Mouse (Mus musculus) urinary bladder, postnatal 25 days (tissue): ENCODE results near the gene Rsl1.
"Not testable (repeated sequence)": the region's sequence is repeated elsewhere in the genome, so short reads cannot be mapped to it uniquely, and the experiment has no call there.

ENCODE experiments used
- DNase-seq: peaks from one replicate; pipeline ENCODE4 v3.0.0; 2022; ENCODE audit warnings: low spot score

The Rsl1 gene

DNA sequence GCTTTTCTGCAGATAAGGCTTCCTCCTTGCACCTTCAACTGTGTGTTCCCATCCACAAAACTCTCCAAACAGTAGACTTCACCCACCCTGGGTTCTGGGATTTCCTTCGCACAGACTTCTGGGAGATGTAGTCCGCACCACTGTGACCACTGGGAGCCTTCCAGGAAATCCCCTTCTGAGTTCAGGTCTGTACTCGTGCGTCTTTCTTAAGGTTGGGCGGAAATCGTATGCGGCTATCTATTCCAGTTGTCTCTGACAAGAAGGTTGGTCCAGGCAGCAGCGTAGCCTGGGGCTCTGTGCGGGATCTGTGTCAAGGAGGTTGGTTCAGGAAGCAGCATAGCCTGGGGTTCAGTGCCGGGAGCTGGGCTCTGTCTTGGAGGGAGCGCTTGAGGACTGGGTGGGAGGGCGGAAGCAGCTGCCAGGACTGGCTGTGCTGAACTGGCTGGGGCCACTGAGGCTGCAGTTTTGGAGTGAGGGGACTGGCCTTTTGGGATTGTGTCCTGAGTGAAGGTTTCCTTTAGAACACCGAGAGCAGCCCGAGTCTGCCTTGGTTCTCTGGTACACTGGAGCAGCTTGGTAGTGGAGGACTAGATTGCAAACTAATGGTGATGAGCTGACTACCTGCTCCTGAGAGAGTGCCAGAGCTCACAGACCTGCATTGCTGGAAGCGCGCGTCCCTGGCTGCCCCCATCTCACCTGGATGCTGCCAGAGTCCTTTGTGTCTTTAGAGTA, at the start of gene Rsl1:
Rsl1 (plus strand) TSS at position 192 of the 732 bp plus-strand sequence.
- DNase-seq: peak; percentile 56

DNA sequence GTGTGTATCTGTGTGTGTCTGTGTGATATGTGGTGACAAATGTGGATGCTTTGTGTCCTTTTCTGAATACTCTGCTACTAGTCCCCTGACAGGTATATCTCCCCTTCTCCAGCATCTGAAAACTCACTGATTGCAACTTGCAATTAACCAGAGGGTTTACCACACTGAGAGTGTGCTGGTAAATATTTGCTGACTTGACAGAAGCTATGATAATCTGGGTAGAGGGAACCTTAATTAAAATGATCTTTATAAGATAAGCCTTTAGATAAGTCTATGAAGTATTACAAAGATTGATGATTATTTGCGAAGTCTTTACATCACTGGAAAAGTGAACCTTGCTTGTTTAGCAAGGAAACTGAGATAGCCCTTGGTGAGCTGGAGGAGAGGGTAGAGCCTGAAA, 48.5 kb upstream of the Rsl1 start:
- DNase-seq: no peak

DNA sequence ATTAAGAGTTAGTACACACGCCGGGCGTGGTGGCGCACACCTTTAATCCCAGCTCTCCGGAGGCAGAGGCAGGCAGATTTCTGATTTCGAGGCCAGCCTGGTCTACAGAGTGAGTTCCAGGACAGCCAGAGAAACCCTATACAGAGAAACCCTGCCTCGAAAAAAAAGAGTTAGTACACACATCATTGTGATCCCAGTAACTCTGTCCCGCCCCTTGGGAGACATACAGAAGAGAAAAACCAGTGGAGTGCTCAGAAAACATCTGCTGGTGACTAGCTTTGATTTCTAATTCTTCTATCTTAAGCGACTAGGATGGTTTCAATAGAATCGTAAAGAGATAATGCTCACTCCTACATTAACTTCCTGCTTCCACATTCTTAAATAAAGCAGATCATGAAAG, 45.5 kb upstream of the Rsl1 start:
- DNase-seq: not testable (repeated sequence)

GRCm38 (mm10) chr13:67128038-67128721, 44.8 kb upstream of the Rsl1 start:
- peak; percentile 62 for DNase-seq

DNA sequence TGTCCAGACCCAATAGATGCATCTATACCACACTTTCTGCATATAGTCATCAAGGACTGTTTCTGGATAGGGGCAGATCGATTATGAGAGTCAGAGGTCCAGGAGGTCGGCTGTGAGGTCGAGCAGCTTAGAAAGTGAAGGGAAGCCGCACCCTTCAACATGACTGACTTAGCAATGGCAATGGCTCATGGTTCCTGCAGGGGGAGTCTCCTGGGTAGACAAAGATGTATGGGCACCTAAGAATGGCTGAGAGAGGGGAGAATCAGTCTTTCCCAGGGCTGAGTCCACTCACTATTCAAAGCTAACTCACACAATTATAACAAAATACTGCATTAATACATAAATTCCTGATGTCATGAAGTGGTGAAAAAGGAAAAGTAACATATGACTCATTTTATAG, 6.9 kb upstream of the Rsl1 start:
- DNase-seq: not testable (repeated sequence)

DNA sequence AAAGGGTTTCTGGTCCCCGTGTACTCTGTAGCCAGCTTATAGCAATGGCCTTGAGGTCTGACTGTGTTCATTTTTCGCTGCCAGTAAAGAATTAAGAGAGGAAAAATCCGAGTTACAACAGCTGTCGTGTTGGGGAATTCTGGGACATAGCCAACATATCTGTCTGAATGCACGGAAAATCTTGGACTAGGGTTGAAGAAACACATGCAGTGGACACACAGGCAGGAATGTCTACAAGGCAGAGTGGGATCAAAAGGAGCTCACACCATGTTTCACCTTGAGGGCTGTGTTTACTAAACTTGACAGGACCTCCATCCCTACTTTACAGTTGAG, 707 bp downstream of the Rsl1 start:
- no peak for DNase-seq

DNA sequence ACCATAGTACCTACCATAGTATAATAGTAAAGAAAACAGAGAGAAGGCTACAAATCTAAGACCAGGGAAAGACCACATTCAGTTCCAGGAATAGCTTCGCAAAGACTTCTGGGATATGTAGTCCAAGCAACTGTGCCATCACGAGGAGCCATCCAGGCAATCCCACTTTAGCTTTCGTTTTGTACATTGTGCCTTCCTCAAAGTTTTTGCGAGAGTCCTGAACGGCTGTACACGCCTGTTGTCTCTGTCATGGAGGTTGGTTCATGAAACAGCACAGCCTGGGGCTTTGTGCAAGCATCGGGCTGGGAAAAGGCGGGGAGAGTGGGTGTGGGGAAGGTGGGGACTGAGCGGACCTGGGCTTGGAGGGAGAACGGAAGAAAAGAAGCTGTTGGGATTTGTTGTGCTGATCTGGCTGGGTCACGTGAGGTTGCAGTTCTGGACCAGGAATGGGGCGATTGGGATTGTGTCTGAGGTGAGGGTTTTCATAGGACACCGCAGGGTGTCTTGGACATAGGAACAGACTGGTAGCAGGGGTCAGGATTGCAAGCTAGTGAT, 21.4 kb downstream of the Rsl1 start, which contains the start of gene Zfp455:
Zfp455 (plus strand) TSS at position 167 of the 555 bp plus-strand sequence.
- DNase-seq: peak; percentile 40

GRCm38 (mm10) chr13:67201656-67202055, 28.7 kb downstream of the Rsl1 start:
- DNase-seq: no peak

DNA sequence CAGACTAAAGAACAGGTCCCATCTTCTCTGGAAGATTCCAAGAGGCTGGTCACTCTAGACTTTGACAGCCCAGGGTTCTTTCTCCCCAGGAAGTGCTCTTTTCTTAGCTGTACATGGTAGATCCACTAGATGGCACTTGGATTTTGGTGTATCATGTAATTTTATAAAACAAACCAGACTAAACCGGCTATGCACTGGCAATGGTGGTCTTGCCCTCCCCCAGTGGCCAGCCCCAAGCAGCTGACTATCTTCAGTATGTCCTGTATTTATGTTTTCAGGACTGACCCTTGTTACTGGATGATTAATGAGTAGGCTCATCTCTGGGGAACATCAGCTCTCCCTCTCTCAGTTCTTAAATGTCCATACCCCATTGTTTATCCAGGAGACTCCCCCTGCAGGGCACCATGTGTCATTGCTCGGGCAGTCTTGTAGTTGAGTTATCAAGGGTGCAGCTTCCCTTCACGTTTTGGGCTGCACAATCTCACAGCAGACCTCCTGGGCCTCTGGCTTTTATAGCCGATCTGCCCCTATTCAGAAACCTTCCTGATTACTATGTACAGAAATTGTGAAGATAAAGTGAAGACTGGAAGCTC, 41.1 kb downstream of the Rsl1 start:
- DNase-seq: no peak
